Mouse (Mus musculus) heart, postnatal 0 days (tissue): ENCODE measurements around the gene Ntrk3. TPM values are rescaled to one million over a fixed set of nuclear protein-coding genes. Genes with fewer than 3 reads are reported as not detected.

ENCODE experiments used
- ATAC-seq: fragments of 200-750 bp; cut with Nextera tagmentation; 2 replicates; pipeline ENCODE4 v1.8.0; 2017; ENCODE audit warnings: low read depth, moderate number of reproducible peaks, moderate library complexity; ENCODE audit not compliant: insufficient read depth
- DNase-seq: peaks from one replicate; pipeline ENCODE4 v3.0.0-alpha.2; 2016; ENCODE audit warnings: low spot score
- H3K27ac ChIP-seq: fragments of 300-500 bp; sonication (generic); 2 replicates; pipeline ENCODE4 v1.5.1; 2014; ENCODE audit warnings: low read depth, mild to moderate bottlenecking
- H3K27me3 ChIP-seq: fragments of 300-500 bp; sonication (generic); 2 replicates; pipeline ENCODE4 v1.6.1; 2014; ENCODE audit warnings: low read length, mixed read lengths; ENCODE audit not compliant: control insufficient read depth, insufficient read depth
- H3K36me3 ChIP-seq: fragments of 300-500 bp; sonication (generic); replicated peaks from 2 replicates; pipeline ENCODE4 v1.6.1; 2014; ENCODE audit warnings: low read length, mixed read lengths; ENCODE audit not compliant: control insufficient read depth, insufficient read depth
- H3K4me1 ChIP-seq: fragments of 300-500 bp; sonication (generic); 2 replicates; pipeline ENCODE4 v1.6.1; 2014; ENCODE audit warnings: antibody characterized with exemption; ENCODE audit not compliant: control insufficient read depth, insufficient read depth
- H3K4me2 ChIP-seq: fragments of 300-500 bp; sonication (generic); 2 replicates; pipeline ENCODE4 v1.6.1; 2014; ENCODE audit warnings: low read depth, mild to moderate bottlenecking, low read length, moderate library complexity
- H3K4me3 ChIP-seq: fragments of 300-500 bp; sonication (generic); 2 replicates; pipeline ENCODE4 v1.5.1; 2014; ENCODE audit warnings: low read depth, low read length
- H3K9ac ChIP-seq: fragments of 300-500 bp; sonication (generic); replicated peaks from 2 replicates; pipeline ENCODE4 v1.6.1; 2014; ENCODE audit warnings: low read depth, low read length, mixed read lengths
- H3K9me3 ChIP-seq: fragments of 300-500 bp; sonication (generic); replicated peaks from 2 replicates; pipeline ENCODE4 v1.6.1; 2016; ENCODE audit warnings: low read length; ENCODE audit not compliant: control insufficient read depth
- CTCF ChIP-seq: IDR thresholded peaks from 2 replicates; pipeline ENCODE4 v1.5.1; 2016; ENCODE audit warnings: antibody characterized with exemption, control low read depth, low read depth
- EP300 ChIP-seq: IDR thresholded peaks from 2 replicates; pipeline ENCODE4 v1.6.1; 2016; ENCODE audit warnings: antibody characterized with exemption, low read depth
- WGBS: fragments of 180-500 bp; shearing (Covaris S2); extraction: QIAGEN DNeasy Blood & Tissue Kit; methylation state at CpG from one replicate; pipeline ENCODE4 v1.1.7; 2014; 5-methylcytosine and 5-hydroxymethylcytosine counted together
- polyA plus RNA-seq: library from polyadenylated mRNA; unstranded; fragments of >200 nt; fragmentation: Nextera tagmentation; extraction: Ambion mirVana; gene quantifications from 2 replicates; pipeline ENCODE4 v1.2.1, GENCODE M21; 2015
- total RNA-seq: library from RNA; depleted of rRNA; stranded (reverse); fragments of >200 nt; gene quantifications from 2 replicates; pipeline ENCODE4 v1.2.3, GENCODE M21; 2014; ENCODE audit warnings: low replicate concordance

The Ntrk3 gene
- total and polyA plus RNA-seq, 2 experiments from 2014 or later, result 1.1 to 4.2 TPM

GRCm38 (mm10) chr7:78737196-78737595 lies 616 bp downstream of the Ntrk3 start:
- Histone ChIP-seq H3K27ac (peak overlapping the region; percentile 38; the same call in 1 of the 2 replicates), H3K4me3 (0 out of 2 replicates have a peak overlapping the region, but pooled peaks have one; percentile 3), H3K9me3 (no peaks in the 10 kb centered on the region), H3K36me3 (no peaks in the 10 kb centered on the region), H3K4me1 (no peaks in the 10 kb centered on the region), H3K27me3 (no peaks in the 10 kb centered on the region), H3K9ac (no peak overlapping the region), H3K4me2 (no peak overlapping the region)
- ATAC-seq (no peak), DNase-seq (no peak)
- no peak for TF ChIP-seq EP300
- TF ChIP-seq CTCF, result no peak
- 86% methylated on average over 6 of the region's 6 CpGs for WGBS

DNA sequence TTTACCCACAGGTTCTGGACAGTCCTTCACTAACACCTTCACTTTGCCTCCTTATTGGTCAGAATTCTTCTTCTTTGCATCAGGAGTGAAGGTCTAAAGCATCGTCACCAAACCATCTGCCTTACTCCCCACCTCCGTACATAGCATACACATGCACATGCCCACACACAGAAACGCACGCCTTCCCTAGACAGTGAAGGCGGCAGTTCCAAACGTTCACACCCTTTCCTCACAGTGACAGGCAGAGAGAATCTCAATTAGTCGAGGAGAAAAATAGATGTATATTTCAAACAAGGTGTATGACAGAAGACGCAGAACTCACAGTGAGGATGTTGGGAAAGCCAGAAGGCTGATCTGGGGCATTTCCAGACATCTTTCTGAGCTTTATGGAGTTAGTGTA lies 6.4 kb downstream of the Ntrk3 start:
- 73% methylated on average over 8 of the region's 8 CpGs for WGBS
- DNase-seq (no peak), ATAC-seq (no peak)
- no peaks in the 10 kb centered on the region for H3K27me3 ChIP-seq
- H3K27ac ChIP-seq, result no peak overlapping the region
- H3K9me3 ChIP-seq, result no peaks in the 10 kb centered on the region
- H3K9ac ChIP-seq, result no peak overlapping the region
- H3K36me3 ChIP-seq, result no peaks in the 10 kb centered on the region
- H3K4me2 ChIP-seq, result no peak overlapping the region
- TF ChIP-seq EP300 (no peak), CTCF (no peak)
- no peaks in the 10 kb centered on the region for H3K4me1 ChIP-seq
- H3K4me3 ChIP-seq, result no peak overlapping the region

DNA sequence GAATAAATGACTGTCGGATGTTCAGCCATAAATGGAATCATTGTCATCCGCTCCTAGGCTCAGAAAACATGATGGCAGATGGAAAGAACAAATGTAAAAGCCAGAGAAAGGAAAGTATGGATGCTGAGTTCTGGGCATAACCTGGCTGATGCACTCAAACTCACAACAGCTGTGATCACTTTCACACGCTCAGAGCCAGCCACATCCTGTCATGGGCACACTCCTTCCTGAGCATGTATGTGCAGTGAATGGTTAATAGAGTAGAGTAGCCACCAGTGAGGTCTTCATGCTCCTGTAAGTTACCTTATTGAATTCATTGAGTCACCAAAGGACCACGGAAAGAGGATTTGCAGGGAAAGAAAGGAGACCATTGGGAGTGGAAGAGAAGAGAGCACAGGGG lies 13.2 kb downstream of the Ntrk3 start:
- H3K36me3 ChIP-seq, result no peaks in the 10 kb centered on the region
- no peak overlapping the region for H3K27ac ChIP-seq
- no peaks in the 10 kb centered on the region for H3K4me1 ChIP-seq
- 73% methylated on average over 4 of the region's 4 CpGs for WGBS
- no peaks in the 10 kb centered on the region for H3K27me3 ChIP-seq
- no peak overlapping the region for H3K9ac ChIP-seq
- DNase-seq (no peak), ATAC-seq (no peak)
- no peak overlapping the region for H3K4me2 ChIP-seq
- no peak for TF ChIP-seq EP300
- no peaks in the 10 kb centered on the region for H3K9me3 ChIP-seq
- no peak overlapping the region for H3K4me3 ChIP-seq

DNA sequence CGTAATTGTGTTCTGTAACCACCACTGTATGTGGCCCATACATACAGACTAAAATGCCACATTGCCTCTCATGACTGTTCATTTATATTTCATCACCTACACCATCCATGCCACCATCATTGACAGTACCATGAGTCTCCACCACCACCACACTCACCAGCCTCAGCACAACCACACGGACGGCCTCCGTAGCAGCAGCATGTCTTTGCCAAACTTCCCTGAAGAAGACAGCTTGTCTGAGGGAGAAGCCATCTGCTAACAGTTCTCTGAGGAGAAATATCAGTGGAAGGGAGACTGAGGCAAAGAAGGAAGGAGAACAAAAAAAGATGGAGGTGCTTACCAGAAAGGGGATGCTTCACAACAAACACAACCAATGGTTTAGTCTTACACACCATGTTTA lies 15.8 kb downstream of the Ntrk3 start:
- DNase-seq, result no peak
- Histone ChIP-seq H3K9ac (no peak overlapping the region), H3K36me3 (no peaks in the 10 kb centered on the region), H3K4me3 (no peak overlapping the region), H3K4me1 (no peaks in the 10 kb centered on the region), H3K4me2 (no peak overlapping the region), H3K27me3 (no peaks in the 10 kb centered on the region), H3K9me3 (no peaks in the 10 kb centered on the region), H3K27ac (peak overlapping the region; percentile 38; the same call in 1 of the 2 replicates)
- ATAC-seq, result no peak
- TF ChIP-seq EP300 (no peak), CTCF (no peak)
- 92% methylated on average over 4 of the region's 4 CpGs for WGBS

- Histone ChIP-seq H3K9me3 (no peaks in the 10 kb centered on the region), H3K4me1 (no peaks in the 10 kb centered on the region), H3K27me3 (no peaks in the 10 kb centered on the region), H3K27ac (peak overlapping the region; percentile 71; the same call in 1 of the 2 replicates), H3K36me3 (no peaks in the 10 kb centered on the region), H3K4me3 (no peak overlapping the region), H3K4me2 (no peak overlapping the region), H3K9ac (no peak overlapping the region)
- 61% methylated on average over 9 of the region's 9 CpGs for WGBS
- ATAC-seq (no peak), DNase-seq (no peak)
- TF ChIP-seq CTCF (no peak), EP300 (no peak)
Observed at GRCm38 (mm10) chr7:78720989-78721816, 16.6 kb downstream of the Ntrk3 start.
